Mouse (Mus musculus) liver, embryonic 13.5 days (tissue): ENCODE measurements around the gene Wdsub1. TPM values are rescaled to one million over a fixed set of nuclear protein-coding genes. Genes with fewer than 3 reads are reported as not detected.

Source experiments
- ATAC-seq: fragments of 200-750 bp; cut with Nextera tagmentation; 2 replicates; pipeline ENCODE4 v1.8.0; 2017; ENCODE audit warnings: low read depth, mild to moderate bottlenecking, moderate number of reproducible peaks, moderate library complexity
- DNase-seq: peaks from one replicate; pipeline ENCODE4 v3.0.0; 2022
- H3K27ac ChIP-seq: fragments of 300-500 bp; sonication (generic); 2 replicates; pipeline ENCODE4 v1.5.1; 2015; ENCODE audit warnings: moderate library complexity, mild to moderate bottlenecking, inconsistent platforms
- H3K27me3 ChIP-seq: fragments of 300-500 bp; sonication (generic); 2 replicates; pipeline ENCODE4 v1.6.1; 2015; ENCODE audit warnings: mild to moderate bottlenecking, inconsistent platforms
- H3K36me3 ChIP-seq: fragments of 300-500 bp; sonication (generic); 2 replicates; pipeline ENCODE4 v1.6.1; 2015; ENCODE audit warnings: mild to moderate bottlenecking, inconsistent platforms
- H3K4me1 ChIP-seq: fragments of 300-500 bp; sonication (generic); replicated peaks from 2 replicates; pipeline ENCODE4 v1.6.1; 2015; ENCODE audit warnings: inconsistent platforms
- H3K4me2 ChIP-seq: fragments of 300-500 bp; sonication (generic); 2 replicates; pipeline ENCODE4 v1.6.1; 2015; ENCODE audit warnings: inconsistent platforms, mild to moderate bottlenecking, moderate library complexity
- H3K4me3 ChIP-seq: fragments of 300-500 bp; sonication (generic); replicated peaks from 2 replicates; pipeline ENCODE4 v1.5.1; 2015; ENCODE audit warnings: mild to moderate bottlenecking, inconsistent platforms
- H3K9ac ChIP-seq: fragments of 300-500 bp; sonication (generic); 2 replicates; pipeline ENCODE4 v1.6.1; 2015; ENCODE audit warnings: mild to moderate bottlenecking, inconsistent platforms
- H3K9me3 ChIP-seq: fragments of 300-500 bp; sonication (generic); replicated peaks from 2 replicates; pipeline ENCODE4 v1.6.1; 2016; ENCODE audit warnings: inconsistent platforms
- WGBS: fragments of 180-500 bp; shearing (Covaris S2); methylation state at CpG from one replicate; pipeline ENCODE4 v1.1.7; 2015; ENCODE audit not compliant: insufficient replicate concordance; 5-methylcytosine and 5-hydroxymethylcytosine counted together
- polyA plus RNA-seq: library from polyadenylated mRNA; unstranded; fragments of >200 nt; fragmentation: Nextera tagmentation; extraction: Ambion mirVana; gene quantifications from 2 replicates; pipeline ENCODE4 v1.2.1, GENCODE M21; 2015

The Wdsub1 gene
- polyA plus RNA-seq, 1 experiment from 2014 or later, result 9.3 TPM

- no peak for DNase-seq
- no peak for ATAC-seq
- no peaks in the 10 kb centered on the region for H3K36me3 ChIP-seq
- H3K4me1 ChIP-seq, result peaks cover 9% of the 10 kb centered on the region
- H3K27ac ChIP-seq, result no peak overlapping the region
- no peaks in the 10 kb centered on the region for H3K9me3 ChIP-seq
- WGBS, result 73% methylated on average over 6 of the region's 6 CpGs
- H3K27me3 ChIP-seq, result no peaks in the 10 kb centered on the region
- H3K4me2 ChIP-seq, result no peak overlapping the region
- H3K4me3 ChIP-seq, result no peak overlapping the region
- H3K9ac ChIP-seq, result no peak overlapping the region
Measured at GRCm38 (mm10) chr2:59806038-59806437, 76.4 kb downstream of the Wdsub1 start.

GRCm38 (mm10) chr2:59805595-59805994 lies 76.8 kb downstream of the Wdsub1 start:
- no peak overlapping the region for H3K9ac ChIP-seq
- H3K9me3 ChIP-seq, result no peaks in the 10 kb centered on the region
- no peak for DNase-seq
- peaks cover 13% of the 10 kb centered on the region for H3K4me1 ChIP-seq
- H3K4me3 ChIP-seq, result no peak overlapping the region
- no peak for ATAC-seq
- no peak overlapping the region for H3K4me2 ChIP-seq
- 56% methylated on average over 2 of the region's 2 CpGs for WGBS
- no peak overlapping the region for H3K27ac ChIP-seq
- H3K27me3 ChIP-seq, result no peaks in the 10 kb centered on the region
- H3K36me3 ChIP-seq, result no peaks in the 10 kb centered on the region

GRCm38 (mm10) chr2:59802722-59803387 lies 79.5 kb downstream of the Wdsub1 start:
- H3K9ac ChIP-seq, result no peak overlapping the region
- H3K36me3 ChIP-seq, result peaks cover 5% of the 10 kb centered on the region; the same call in 1 of the 2 replicates
- ATAC-seq (no peak), DNase-seq (no peak)
- no peaks in the 10 kb centered on the region for H3K9me3 ChIP-seq
- H3K27ac ChIP-seq, result no peak overlapping the region
- no peak overlapping the region for H3K4me2 ChIP-seq
- WGBS, result 60% methylated on average over 8 of the region's 8 CpGs
- H3K27me3 ChIP-seq, result no peaks in the 10 kb centered on the region
- H3K4me3 ChIP-seq, result no peak overlapping the region
- H3K4me1 ChIP-seq, result peaks cover 12% of the 10 kb centered on the region
